Mouse (Mus musculus): ENCODE measurements around the gene Supt16.

- TF ChIP-seq CTCF (IDR thresholded peaks at IDR 0.05; ENCODE audit: control insufficient read depth, insufficient read depth, low read length) (no peak), POLR2A (IDR thresholded peaks at IDR 0.05; ENCODE audit: borderline replicate concordance, control insufficient read depth, low read depth, low read length) (no peak)
These were observed 63.6 kb downstream of the Supt16 start for GRCm38 (mm10) chr14:52133584-52133983.
